Mouse (Mus musculus): ENCODE results near the gene Noto.
"Not testable (repeated sequence)": the region's sequence is repeated elsewhere in the genome, so short reads cannot be mapped to it uniquely, and the experiment has no call there.

Noto gene

DNA sequence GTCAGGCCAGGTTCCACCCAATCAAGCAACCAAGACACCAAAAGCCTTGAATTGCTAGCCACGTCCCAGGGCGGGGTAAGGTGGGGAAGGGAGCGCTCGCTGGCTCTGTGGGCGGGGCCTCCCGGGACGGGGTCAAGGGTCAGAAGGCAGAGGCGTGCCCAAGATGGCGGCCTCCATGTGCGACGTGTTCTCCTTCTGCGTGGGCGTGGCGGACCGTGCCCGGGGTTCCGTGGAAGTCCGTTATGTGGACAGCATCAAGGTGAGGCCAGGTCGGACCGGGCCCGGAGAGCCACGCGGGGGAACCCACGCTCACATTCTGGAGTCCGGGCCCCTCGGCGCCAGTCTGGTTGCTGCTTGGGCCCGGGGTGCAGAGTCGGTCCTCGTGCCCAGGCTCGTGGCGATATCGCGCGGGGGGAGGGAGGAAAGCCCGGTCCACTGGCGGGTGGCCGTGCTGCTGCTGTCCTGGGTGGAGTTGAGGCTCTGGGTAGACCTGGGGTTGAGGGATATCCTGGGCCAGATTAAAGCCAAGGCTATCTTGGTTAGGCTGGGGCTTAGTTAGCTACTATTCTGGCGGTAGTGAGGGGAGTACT, 8.3 kb downstream of the Noto start, which contains the start of gene Smyd5:
Gene Smyd5 (plus strand): TSS at position 148 of the 590 bp plus-strand sequence.
- DNase-seq = peak; percentile 96

GRCm38 (mm10) chr6:85433865-85434264, 10.2 kb downstream of the Noto start:
- no peak for DNase-seq

DNA sequence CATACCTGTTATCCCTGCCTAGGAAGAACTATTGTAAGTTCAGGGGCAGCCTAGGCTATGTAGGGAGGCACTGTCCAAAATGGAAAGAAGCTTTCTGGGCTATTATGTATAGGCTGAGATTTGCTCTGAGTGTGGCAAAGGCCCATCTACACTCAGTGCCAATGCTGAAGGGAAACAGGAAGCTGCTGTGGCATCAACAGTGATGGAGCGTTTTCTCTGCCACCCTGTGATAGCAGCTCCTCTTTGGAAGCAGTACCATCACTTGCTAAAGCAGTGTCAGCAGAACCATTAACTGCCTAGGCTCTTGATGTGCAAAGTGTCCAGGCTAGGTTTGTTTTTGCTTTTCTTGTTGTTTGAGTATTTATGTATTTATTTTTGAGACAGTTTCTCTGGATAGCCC, 12.5 kb downstream of the Noto start:
- no peak for DNase-seq

GRCm38 (mm10) chr6:85436631-85437030, 12.9 kb downstream of the Noto start:
- no peak for DNase-seq

DNA sequence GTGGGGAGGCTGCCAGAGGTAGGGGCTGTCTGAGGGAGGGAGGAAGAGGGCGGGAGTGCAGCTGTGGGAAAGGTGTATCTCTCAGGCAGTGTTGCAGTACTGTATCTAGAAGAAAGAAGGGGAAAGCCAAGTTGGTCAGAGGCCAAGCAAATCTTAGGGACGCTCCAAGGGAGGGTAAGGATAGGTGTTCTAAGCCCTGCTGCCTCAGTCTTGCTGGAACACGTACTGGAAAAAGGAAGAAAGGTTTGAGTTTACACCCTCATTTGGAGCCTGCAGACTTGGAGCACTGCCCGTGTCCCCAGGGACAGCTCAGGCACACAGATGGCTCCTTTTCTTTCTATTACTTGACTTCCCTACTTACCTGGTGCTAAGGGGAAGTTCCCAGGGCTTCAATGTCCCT, 17.5 kb downstream of the Noto start:
- DNase-seq = no peak

DNA sequence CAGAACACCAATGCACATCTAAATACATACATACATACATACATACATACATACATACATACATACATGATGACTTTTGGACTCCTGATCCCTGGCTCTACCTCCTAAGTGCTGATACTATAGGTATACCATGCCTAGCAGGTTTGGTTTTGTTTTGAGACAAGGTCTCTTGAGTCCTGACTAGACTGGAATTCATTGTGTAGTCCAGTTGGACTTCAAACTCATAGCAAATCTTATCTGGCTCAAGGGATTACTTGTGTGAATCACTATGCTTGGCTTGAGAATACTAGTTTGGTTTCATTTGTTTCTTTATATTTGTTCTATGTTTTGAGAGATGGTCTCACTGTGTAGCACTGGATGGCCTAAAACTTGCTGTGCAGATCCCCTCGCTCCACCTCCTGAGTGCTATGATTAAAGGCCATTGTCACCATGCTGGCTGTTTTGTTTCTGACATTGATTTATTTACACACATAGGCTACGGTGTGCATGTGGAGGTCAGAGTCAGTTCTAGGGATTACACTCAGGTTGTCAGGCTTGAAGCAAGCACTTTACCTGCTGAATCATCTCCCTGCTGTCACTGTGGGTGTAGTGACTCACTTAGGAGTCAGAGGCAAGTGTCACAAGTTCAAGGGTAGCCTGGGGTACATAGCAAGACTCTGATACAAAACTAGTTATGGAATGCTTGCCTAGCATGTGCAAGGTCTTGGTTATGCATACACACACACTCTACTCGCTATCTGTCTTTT, 20.0 kb downstream of the Noto start:
- DNase-seq = no peak

DNA sequence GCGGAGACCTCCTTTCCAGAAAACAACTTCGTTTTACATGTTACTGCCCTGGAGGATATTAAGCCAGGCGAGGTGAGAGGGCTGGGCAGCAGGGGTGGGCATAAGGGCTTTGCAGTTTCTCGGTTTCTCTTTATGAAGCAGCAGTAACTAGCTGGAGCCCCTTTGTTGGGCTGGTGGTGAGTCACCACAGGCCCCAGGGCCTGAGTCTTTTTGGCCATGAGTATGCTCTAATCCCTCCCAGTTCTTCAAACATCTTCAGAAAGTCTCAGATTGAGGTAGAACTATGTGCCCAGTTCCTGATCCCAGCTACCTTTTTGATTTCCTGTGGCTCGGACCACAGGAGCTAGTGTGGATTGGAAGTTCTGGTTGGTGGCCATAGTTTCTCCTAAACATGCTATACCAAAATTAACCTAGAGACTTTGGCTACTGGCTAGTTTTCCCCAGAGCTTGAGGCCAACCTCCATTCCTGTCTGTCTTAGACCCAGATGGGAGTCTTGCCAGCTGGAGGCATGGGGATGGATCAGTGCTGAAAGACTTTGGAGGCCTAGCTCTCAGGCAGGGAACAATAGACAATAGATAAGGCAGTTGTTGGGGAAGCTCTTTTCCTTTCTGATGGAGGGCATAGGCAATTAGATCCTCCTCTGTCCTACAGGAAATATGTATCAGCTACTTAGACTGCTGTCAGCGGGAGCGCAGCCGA, 20.7 kb downstream of the Noto start:
- no peak for DNase-seq

GRCm38 (mm10) chr6:85445286-85445685, 21.6 kb downstream of the Noto start:
- DNase-seq = no peak

GRCm38 (mm10) chr6:85447351-85447750, 23.7 kb downstream of the Noto start:
- DNase-seq = no peak

- not testable (repeated sequence) for DNase-seq
Observed at GRCm38 (mm10) chr6:85450140-85450539, 26.5 kb downstream of the Noto start.

GRCm38 (mm10) chr6:85450697-85451663, 27.3 kb downstream of the Noto start, which contains the start of gene Cct7:
TSS of gene Cct7 (plus strand) at chr6:85451514.
- DNase-seq = peak; percentile 96

GRCm38 (mm10) chr6:85451664-85452410, 28.2 kb downstream of the Noto start, which contains the start of gene Pradc1:
TSS of gene Pradc1 (minus strand) at chr6:85451970.
- DNase-seq = peak; percentile 95 to 96

DNA sequence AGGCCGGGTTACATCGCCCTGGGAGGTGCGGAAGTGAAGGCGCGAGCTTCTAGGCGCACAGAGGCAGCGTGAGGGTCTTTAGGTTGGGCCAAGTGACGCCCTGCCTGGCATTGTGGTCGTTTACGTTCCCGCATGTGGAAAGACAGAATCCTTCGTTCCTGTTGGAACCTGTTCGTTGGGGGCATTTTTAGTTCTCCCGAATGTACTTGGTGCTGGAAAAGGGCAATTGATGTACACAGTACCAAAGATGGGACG, 28.7 kb downstream of the Noto start:
- DNase-seq = no peak

DNA sequence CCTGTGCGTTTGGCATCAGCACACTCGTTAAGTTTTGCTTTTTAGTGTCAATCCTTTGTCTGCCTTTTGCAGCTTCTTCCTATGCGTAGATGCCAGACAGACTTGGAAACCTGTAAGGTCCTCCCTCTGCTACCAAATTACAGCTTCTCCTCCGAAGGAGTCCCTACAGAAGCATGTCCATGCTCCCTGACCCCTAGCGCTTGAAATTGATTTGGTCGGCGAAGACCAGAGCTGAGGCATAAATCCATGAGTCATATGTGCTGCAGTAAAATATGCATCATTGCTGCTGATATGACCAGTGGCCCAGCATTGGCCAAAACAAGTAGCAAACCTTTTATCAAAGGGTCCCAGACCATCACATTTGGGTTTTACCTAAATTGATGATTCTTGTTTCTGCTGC, 29.1 kb downstream of the Noto start:
- peak in 1 of 2 experiments; percentile 8 for DNase-seq

DNA sequence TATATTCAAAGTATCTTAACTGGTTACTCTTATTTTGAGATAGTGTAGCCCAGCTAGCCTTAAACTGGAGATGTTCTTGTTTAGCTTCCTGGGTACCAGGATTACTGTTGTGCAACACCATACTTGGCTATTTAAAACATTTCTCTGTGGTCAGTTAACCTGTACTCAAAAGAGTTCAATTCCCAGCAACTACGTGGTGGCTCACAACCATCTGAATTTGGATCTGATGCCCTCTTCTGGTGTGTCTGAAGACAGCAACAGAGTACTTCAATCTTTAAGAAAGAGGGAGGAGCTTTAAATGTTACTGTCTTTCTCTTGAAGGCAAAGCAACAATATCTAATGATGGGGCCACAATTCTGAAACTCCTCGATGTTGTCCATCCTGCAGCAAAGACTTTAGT, 35.9 kb downstream of the Noto start:
- DNase-seq = no peak

DNA sequence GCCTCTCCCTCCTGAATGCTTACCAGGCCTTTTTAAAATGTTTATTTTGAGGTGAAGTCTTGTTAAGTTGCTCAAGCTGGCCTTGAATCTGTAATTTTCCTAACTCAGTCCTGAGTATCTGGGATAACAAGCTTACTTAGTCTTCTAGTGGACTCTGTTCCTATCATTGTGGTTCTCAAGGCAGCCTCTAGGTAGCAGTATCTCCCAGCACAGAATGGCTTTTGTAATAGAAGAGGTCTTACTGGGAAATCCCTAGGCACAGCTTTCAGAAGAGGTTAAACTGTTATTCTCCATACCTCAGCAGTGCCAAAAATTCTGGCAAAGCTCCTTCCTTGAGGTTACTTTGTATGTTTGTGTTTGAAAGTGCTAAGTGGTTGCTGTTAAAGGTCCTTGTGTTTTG, 41.7 kb downstream of the Noto start:
- DNase-seq = no peak

GRCm38 (mm10) chr6:85469660-85470430, 46.2 kb downstream of the Noto start:
- DNase-seq = no peak

GRCm38 (mm10) chr6:85471962-85472361, 48.3 kb downstream of the Noto start:
- no peak for DNase-seq

DNA sequence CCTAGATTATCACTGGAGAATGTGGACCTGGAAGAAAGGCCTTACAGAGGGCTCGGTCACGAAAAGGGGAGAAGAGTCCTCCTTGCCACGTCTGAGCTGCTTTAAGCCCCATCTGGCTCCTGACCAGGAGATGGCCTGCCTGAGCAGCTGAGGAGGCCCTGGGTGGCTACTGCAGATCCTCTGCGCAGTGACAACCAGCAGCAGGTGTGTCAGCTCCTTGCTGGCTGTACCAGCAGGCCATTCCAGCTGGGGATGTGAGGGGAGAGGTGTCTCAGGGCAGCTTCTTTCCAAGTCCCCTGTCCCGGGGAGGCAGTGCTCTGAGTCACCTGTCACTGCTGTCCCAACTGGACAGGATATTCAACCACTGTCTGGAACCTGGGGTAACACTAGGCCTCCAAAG, 48.9 kb downstream of the Noto start:
- DNase-seq = no peak

DNA sequence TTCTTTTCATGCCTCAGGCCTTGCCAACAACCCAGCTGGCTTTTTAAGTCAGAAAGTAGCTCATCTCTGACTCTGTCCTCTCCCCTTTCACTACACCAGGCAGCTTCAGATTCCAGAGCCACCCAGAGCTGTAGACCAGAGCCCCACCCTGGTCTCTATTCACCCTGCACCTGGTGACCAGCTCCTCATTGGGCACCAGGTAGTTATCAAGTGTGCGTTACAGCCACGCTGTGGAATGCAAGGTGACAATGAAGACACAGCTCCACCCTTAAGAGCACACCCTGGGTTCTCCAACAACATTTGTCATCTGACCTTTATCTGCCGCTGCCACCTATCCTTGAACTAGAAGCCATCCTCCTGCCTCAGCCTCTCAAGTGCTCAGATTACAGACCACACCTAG, 51.9 kb downstream of the Noto start:
- no peak for DNase-seq

- peak; percentile 59 to 65 for DNase-seq
Observed at GRCm38 (mm10) chr6:85477366-85477917, 53.8 kb downstream of the Noto start.

All from B cell, adult 2 months (primary cell).